Mouse (Mus musculus) cerebellum, adult 18-20 months (tissue): ENCODE results near the gene Gpr142.

Experiments used
- DNase-seq, 2 experiments: peaks; one replicate each; pipeline ENCODE4 v3.0.0; 2021

The Gpr142 gene

DNA sequence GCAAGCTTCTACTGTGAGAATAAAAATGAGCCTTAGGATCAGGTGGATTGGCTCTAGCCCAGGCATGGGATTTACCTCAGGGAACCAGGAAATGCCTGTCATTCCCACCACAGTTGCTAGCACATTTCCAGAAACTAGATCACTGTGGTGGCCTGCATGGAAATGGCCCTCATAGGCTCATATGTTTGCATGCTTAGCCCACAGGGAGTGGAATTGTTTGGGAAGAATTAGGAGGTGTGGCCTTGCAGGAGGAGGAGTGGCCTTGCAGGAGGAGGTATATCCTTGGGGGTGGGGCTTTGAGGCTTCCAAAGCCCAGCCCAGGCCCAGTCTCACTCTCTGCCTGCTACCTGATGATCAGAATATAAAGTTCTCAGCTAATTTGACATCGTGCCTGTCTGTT is 3.2 kb downstream of the Gpr142 start:
- peak in 1 of 2 experiments; percentile 20 for DNase-seq

DNA sequence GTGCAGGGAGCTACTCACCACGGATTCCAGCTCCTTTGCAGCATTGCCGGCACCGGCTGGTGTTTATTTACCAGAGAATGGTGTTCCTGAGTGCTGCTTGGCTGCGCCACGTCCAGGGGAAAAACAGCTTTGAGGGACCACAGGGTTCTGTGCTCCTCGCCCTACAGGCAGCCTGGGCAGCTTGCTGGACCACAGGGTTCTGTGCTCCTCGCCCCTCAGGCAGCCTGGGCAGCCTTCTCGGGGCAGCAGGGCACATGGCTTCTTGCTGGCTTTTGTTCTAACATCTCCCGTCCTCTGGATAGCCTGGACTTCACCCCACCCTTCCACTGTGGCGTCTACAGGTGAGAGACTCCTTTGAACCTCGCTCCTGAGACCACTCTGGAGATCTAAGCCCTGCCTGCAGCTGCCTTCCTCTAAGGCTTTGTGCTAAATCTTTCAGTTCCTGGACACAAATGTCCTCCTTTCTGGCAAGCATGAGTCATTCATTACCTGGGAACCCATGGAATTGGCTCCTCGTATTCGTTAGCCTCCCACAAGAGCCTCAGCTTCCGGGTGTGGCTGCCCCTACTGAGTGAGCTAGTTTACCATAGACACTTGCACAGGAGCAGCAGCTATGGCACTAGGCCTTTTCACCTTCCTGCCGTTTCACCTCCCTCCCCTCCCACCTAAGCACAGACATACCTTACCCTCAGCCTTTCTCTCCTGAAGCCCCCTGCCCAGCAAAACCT is 4.0 kb downstream of the Gpr142 start:
- peak in 1 of 2 experiments; percentile 49 for DNase-seq

GRCm38 (mm10) chr11:114803990-114804389 is 5.3 kb downstream of the Gpr142 start:
- no peak for DNase-seq

DNA sequence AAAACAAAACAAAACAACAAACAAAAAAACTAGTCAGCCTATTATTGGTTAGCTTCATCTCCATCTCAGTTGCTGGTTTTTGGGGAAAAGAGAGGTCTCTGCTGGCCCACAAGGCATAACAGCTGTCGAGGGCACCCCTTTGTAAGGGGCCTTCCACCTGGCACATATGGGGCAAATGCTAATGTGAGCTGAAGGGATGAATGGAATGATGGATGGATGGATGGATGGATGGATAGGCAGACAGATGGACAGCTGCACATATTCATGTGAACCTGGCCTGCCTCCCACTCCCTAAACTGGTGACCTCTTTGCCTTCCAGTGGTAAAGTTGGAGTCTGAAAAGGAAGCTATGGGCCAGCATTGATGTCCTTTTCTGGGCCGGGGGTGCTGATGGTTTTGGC is 8.3 kb downstream of the Gpr142 start:
- DNase-seq, result no peak

DNA sequence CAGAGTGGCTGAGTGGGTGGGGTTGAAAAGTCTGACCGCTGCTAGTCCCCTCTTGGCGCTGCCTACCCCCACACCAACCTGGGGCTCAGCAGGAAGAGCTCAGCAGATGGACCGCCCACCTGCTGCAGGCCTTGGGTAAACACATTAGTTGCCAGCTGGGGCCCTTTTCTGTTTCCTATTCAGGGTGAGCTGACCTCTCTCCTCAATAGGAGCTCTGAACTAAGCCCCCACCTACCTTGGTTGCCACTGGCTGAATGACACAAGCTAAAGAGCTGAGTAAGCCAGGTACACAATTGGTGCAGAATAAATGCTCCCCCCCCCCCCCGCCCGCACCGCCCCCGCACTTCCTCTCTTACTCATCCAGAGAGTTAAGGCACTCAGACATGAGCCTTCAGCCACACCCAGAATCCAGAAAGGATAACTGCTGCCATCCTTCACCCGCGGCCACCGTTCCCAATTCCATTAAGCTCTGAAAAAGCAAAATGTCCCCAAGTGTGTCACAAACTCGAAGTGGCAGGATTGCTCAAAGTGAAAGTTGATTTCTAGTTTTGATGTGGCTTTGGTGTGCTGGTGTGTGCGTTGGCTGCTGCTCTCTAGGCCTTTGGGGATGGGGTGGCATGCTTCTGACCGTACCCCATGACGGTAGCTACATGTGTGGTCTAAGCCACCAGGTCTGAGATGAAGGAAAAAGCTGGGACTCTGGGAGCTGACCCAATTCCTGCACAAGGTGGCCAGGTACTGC is 9.1 kb downstream of the Gpr142 start:
- peak; percentile 66 to 67 for DNase-seq

- peak in 1 of 2 experiments; percentile 45 for DNase-seq
These were observed 10.6 kb downstream of the Gpr142 start for GRCm38 (mm10) chr11:114809371-114809770.

- no peak for DNase-seq
These were observed 11.6 kb downstream of the Gpr142 start for GRCm38 (mm10) chr11:114810344-114810743.

DNA sequence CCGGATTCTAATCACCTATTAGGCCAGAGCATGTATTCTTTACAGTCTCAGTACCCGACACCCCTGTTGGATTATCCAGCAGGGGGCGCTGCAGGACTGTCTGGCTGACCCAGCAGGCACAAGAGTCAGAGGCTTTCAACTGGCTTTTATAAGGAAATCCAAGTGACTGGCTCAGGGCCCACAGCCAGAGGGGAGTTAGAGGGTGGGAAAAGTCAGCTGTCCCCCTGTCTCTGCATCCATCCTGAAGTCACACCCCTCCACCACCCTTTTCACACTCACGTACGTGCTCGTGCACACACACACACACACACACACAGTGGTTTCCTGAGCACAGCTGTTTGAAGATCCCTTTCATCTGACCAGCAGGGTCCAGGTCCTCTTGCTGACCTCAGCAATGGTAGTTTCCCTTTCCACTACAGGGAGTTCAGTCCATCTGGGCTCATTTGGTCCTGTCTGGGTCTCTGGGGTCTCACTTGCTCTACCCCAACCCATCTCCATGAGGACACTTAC is 14.1 kb downstream of the Gpr142 start:
- DNase-seq, result peak; percentile 95 to 98

DNA sequence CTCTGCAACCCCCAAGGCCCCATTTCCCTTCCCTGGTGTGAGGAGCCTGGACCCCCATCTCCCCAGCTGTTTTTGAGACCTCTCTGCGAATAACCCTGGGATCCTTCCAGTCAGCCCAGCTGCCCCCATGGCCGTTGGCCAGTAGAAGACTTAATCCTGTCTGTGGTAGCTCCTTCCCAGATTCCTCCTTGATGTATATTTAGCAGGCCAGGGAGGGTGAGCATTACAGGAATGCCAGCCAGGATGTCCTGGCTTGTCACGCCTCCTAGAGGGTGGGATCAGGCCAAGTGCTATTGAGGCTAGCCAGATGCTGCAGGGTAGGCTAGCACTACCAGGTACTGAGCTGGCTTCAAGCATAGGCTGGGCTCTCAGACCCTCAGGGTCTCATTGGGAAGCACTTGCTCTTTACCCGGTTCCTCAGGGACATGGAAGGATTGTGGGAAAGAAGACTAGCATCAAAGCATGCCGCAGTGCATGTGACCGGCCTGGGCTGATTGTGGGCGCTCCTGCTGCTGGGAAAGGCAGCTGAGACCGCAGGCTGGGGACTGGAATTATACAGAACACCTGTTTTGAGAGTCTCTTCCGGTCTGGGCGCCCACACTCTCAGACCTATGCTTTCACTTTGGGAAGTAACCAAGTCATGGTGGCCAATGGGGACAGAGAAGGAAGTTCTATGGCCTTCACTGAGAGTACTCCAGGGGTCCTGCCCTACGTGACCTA is 16.3 kb downstream of the Gpr142 start:
- no peak for DNase-seq

DNA sequence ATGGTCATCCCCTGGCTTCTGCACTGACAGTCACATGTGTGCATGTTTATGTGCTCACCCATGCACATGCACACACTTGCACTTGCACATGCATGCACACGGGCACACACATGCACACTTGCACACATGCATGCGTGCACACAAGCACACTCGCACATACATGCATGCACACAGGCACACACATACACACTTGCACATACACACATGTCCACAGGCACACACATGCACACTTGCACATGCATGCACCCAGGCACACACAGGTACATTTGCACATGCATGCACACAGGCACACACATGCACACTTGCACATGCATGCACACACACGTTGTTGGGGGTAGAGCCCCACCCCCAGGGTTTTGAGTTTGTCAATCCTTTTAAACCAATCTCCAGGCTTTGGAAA is 18.2 kb downstream of the Gpr142 start:
- DNase-seq, result no peak

GRCm38 (mm10) chr11:114818185-114818584 is 19.5 kb downstream of the Gpr142 start:
- DNase-seq, result no peak

GRCm38 (mm10) chr11:114819110-114819509 is 20.4 kb downstream of the Gpr142 start:
- DNase-seq, result no peak

- no peak for DNase-seq
These were observed 21.7 kb downstream of the Gpr142 start for GRCm38 (mm10) chr11:114820444-114820843.

- no peak for DNase-seq
These were observed 22.6 kb downstream of the Gpr142 start for GRCm38 (mm10) chr11:114821325-114821724.

DNA sequence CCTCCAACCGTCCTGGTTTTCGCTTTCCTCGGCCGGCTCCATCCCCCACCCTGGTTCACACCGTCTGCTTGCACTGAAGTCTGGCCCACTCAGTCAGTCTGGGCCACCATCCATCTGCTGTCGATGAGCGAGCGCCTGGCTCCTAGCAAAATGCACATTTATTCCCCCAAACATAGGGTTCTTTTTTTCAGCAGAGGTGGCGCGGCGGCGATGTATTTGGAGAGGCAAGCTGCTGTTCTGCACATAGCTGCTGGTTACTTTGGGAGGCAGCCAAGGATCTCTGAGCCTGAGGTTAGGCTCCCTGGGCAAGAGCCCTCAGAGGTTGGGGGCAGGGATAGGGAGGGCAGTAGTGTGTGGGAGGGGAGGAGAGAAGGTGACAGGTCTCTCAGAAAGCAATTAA is 24.0 kb downstream of the Gpr142 start:
- peak; percentile 78 to 82 for DNase-seq

DNA sequence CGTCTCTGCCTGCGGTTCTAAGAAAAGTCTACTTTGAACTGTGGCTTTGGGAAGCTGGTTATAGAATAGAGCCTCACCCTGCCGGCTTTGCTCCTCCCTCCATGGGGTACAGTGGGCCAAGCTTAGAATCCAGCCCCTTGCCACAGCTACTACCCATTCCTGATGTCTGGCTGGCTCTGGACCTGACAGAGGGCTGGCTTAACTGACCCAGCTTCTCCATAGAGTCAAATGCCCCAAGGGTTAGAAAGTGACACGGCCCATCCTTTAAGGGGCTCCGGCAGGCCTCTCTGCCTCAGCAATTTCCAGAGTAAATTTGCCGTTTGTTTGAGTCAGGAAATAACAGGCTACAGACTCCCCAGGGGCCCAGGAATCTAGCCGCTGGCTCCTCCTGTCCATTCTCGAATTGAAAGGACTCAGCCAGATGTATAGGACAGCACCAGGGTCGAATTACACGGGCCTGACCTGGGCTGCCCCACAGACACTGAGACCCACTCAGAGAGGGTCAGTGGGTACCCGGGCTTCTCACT is 24.5 kb downstream of the Gpr142 start:
- no peak for DNase-seq

DNA sequence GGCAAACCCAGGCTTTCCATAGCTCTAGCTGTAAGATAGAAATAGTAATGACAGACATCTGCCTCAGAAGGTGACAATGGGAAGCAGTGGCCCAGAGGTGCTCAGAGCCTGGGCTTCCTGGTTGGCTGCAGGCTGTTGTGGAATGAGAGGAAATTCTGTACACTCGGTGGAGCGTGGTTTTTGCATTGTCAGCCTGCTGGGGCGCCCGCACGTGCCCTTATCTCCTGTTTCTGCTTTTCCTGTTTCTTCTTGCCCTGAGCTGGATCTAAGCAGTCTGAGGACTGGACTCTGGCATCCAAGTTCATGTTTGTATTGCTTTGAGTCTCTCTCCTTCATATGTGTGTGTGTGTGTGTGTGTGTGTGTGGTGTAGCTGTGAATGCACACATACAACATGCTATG is 28.0 kb downstream of the Gpr142 start:
- no peak for DNase-seq

DNA sequence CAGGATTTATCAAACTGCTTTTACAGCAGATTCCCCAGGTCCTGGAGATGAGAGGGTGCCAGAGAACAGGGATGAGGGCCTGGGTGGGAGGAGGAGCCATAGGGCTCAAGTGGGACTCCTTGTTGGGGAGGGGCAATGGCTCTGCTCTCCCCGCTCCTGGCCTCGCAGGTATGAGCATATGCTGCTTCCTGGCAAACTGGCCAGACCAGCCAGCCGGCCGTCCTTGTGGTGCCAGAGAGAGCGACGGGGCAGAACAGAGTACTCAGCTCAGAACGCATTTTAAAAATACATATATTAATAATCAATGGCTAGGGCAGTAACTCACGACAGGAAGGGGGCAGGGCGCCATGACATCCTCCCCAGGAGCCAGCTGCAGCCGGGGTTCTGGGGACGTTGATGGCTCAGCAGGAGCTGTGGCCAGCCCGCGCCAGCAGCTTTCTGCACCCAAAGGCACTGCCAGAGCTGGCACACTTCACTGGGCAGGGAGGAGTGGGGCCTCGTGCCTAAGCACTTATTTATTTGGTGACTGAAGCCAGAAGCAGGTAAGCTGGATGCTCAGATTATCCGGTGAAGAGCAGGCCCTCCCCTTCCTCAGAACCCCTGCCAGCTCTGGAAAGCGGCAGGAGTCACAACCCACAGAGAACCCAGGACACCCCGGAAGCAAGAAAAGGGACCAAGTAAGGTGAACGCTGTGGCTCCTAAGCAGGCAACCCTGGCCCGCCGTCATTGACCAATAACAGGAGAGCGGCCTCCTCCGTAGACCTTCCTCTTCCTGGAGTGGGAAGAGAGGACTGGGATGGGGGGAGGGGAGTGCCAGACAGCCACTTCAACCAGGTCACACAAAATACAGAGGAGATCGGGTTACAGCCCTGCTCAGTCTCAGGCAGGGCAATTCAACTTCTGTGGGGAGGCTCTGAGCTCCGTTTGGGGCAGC is 31.0 kb downstream of the Gpr142 start:
- peak; percentile 91 to 95 for DNase-seq

- no peak for DNase-seq
These were observed 31.7 kb downstream of the Gpr142 start for GRCm38 (mm10) chr11:114830433-114830773.

- no peak for DNase-seq
These were observed 34.4 kb downstream of the Gpr142 start for GRCm38 (mm10) chr11:114833166-114833565.

- DNase-seq, result no peak
These were observed 45.2 kb downstream of the Gpr142 start for GRCm38 (mm10) chr11:114843818-114844463.
